Mouse (Mus musculus) brain, embryonic 14.5 days (tissue): ENCODE measurements around the gene Fam214a.

Source experiments
- CTCF ChIP-seq: fragments of 200-500 bp; IDR thresholded peaks from 2 replicates; pipeline ENCODE4 v1.5.1; 2012; ENCODE audit warnings: inconsistent platforms, mild to moderate bottlenecking, moderate library complexity, borderline replicate concordance; ENCODE audit not compliant: insufficient read depth, insufficient read length; ENCODE audit errors: extremely low read depth
- POLR2A ChIP-seq: fragments of 200-500 bp; IDR thresholded peaks from 2 replicates; pipeline ENCODE4 v1.6.1; 2012; ENCODE audit warnings: mild to moderate bottlenecking, inconsistent platforms, borderline replicate concordance; ENCODE audit not compliant: poor library complexity, insufficient read depth, insufficient read length, severe bottlenecking; ENCODE audit errors: extremely low read depth

DNA sequence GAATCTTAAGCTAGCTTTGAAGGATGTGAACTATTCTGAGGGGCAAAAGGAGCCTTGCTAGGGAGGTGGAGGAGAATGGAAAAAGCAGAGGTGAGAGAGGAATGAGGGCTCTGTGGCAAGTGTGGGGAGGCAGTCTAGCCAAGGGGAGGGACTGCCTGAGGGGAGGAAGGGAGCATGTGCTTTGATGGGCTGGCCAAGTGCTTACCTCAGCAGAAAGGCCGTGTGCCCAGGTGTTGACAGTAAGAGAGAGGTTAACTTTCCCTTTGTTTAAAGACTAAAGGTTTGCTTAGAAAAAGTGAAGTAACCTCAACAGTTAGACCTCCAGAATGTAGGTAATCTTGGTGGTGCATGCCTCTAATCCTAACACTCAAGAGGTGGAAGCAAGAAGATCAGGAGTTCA is 31.3 kb upstream of the Fam214a start:
- no peak for TF ChIP-seq CTCF
- no peak for TF ChIP-seq POLR2A
